Mouse (Mus musculus): ENCODE results near the gene Npr2. TPM values are rescaled to one million over a fixed set of nuclear protein-coding genes. Genes with fewer than 3 reads are reported as not detected.

Npr2 gene
- total and polyA plus RNA-seq, 3 experiments, result 0.04 to 6.3 (median 0.44) TPM

DNA sequence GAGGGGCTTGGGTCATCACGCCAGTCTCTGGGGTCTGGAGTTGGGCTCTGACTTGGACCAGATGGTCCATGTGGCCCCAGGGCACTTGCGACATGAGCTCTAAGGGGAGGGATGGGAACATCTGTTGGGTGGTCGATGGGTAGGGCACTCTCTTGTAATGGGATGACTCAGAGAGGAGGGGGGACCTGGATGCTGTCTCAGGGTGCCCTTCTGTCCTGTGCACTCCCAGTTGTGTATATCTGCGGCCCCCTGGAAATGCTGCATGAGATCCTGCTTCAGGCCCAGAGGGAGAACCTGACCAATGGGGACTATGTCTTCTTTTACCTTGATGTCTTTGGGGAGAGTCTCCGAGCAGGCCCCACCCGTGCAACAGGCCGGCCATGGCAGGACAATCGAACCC lies 1.6 kb downstream of the Npr2 start:
- Histone ChIP-seq H3K9me3 (replicated peaks) (no peaks in the 10 kb centered on the region), H3K27me3 (ENCODE audit: insufficient read depth, low read length) (peaks cover 55% of the 10 kb centered on the region), H3K4me3 (ENCODE audit: low read depth, low read length) (no peak overlapping the region), H3K36me3 (replicated peaks) (no peaks in the 10 kb centered on the region), H3K4me1 (ENCODE audit: insufficient read depth, low read depth, low read length) (peaks cover 26% of the 10 kb centered on the region)
- DNase-seq (ENCODE audit: low spot score) (no peak), ATAC-seq (ENCODE audit: extremely low read depth, insufficient number of reproducible peaks, low FRiP score, poor library complexity, severe bottlenecking) (no peak)
- TF ChIP-seq GATA2 (IDR thresholded peaks at IDR 0.05; ENCODE audit: borderline replicate concordance, low read depth, low read length) (no peak), TAL1 (conservative IDR thresholded peaks at IDR 0.05; ENCODE audit: low read depth, low read length) (no peak), GATA1 (IDR thresholded peaks at IDR 0.05; ENCODE audit: borderline replicate concordance, low read length) (no peak), POLR2AphosphoS5 (IDR thresholded peaks at IDR 0.05; ENCODE audit: insufficient replicate concordance, low read depth, low read length) (no peak), CTCF (IDR thresholded peaks at IDR 0.05; ENCODE audit: low read depth, low read length) (no peak)

DNA sequence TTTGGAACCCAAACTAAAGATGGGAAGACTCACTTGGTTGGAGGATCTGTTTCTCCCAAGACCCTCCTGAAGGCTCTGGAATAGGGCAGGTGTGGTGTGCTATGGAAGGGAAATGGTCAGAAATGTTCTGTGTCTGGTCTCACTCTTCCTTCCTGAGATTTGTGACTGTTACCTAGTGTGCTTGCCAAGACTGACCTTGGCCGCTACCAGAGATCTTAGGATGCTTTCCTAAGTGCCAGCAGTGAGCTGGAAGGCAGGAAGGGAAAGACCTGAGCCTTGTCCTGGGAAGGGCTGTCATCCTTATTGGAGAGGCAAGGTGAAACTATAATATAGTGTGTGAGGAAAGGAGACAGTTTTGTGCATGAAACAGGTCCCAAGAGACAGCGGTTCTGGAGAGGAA lies 2.0 kb downstream of the Npr2 start:
- ATAC-seq (ENCODE audit: extremely low read depth, insufficient number of reproducible peaks, low FRiP score, poor library complexity, severe bottlenecking), result no peak
- peaks cover 55% of the 10 kb centered on the region for H3K27me3 ChIP-seq (ENCODE audit: insufficient read depth, low read length)
- TF ChIP-seq GATA2 (IDR thresholded peaks at IDR 0.05; ENCODE audit: borderline replicate concordance, low read depth, low read length) (no peak), CTCF (IDR thresholded peaks at IDR 0.05; ENCODE audit: low read depth, low read length) (no peak), GATA1 (IDR thresholded peaks at IDR 0.05; ENCODE audit: borderline replicate concordance, low read length) (no peak), POLR2AphosphoS5 (IDR thresholded peaks at IDR 0.05; ENCODE audit: insufficient replicate concordance, low read depth, low read length) (no peak), TAL1 (conservative IDR thresholded peaks at IDR 0.05; ENCODE audit: low read depth, low read length) (no peak)

DNA sequence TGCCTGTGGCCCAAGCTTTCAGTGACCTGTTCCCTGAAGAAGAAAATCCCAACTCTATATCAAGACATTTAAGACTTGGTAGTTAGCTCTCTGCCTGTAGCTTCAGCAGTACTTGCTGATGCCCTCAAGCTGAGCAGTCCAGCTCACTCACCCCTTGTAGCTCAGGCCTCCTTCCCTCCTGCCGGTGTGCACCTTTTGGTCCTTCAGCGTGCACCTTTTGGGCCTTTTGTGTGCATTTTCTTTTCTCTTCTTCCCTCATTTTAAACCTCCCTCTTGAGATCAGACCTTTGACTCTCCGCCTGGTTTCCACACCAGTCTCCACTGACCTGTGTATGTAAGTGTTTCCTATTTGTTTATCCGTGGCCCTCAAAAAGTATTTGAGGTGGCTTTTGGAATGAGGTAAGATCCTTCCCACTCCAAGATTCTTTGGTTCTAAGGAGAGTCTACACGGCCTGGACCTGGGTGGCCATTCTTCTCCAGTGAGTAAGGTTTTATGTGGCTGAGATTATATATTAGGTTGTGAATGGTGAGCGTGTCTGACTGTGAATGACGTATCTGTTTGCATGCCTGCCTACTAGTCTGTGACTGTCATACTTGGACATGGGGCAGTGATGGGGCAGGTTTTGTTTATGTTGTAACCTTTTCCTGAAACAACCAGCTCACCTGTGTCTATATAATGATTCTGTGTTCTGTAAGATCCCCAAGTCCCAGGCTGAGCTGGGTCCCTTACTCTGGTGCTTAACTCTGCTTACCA lies 3.1 kb downstream of the Npr2 start:
- no peak for DNase-seq (ENCODE audit: low spot score)
- peaks cover 55% of the 10 kb centered on the region for H3K27me3 ChIP-seq (ENCODE audit: insufficient read depth, low read length)
- no peak for ATAC-seq (ENCODE audit: extremely low read depth, insufficient number of reproducible peaks, low FRiP score, poor library complexity, severe bottlenecking)

More for the DNA sequence above, 2.0 kb downstream of the Npr2 start:
- no peak for DNase-seq (ENCODE audit: low spot score)
- Histone ChIP-seq H3K4me3 (ENCODE audit: low read depth, low read length) (no peak overlapping the region), H3K9me3 (replicated peaks) (no peaks in the 10 kb centered on the region), H3K4me1 (ENCODE audit: insufficient read depth, low read depth, low read length) (peaks cover 26% of the 10 kb centered on the region), H3K36me3 (replicated peaks) (no peaks in the 10 kb centered on the region)

DNA sequence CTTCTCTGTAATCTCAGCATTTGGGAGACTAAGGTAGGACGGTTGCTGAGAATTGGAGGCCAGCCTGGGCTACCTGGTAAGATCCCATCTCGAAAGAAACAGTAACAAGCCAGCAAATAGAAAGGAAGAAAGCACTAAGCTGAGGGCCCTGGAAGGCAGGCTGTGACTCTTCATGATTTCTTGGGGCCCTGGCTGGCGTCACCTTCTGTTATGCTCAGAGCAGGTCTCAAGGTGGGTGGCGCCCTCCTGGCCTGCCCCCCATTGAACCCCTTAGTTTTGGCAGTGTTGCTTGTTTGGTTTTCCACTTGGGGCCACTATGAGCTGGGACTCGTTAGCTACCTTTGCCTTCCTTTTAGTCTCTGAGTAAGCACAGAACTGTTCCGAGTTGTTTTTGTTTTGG lies 5.0 kb downstream of the Npr2 start:
- no peak for TF ChIP-seq GATA2 (IDR thresholded peaks at IDR 0.05; ENCODE audit: borderline replicate concordance, low read depth, low read length)
- TF ChIP-seq TAL1 (conservative IDR thresholded peaks at IDR 0.05; ENCODE audit: low read depth, low read length), result no peak
- no peak for TF ChIP-seq CTCF (IDR thresholded peaks at IDR 0.05; ENCODE audit: low read depth, low read length)
- TF ChIP-seq GATA1 (IDR thresholded peaks at IDR 0.05; ENCODE audit: borderline replicate concordance, low read length), result no peak
- no peak for TF ChIP-seq POLR2AphosphoS5 (IDR thresholded peaks at IDR 0.05; ENCODE audit: insufficient replicate concordance, low read depth, low read length)
- no peaks in the 10 kb centered on the region for H3K9me3 ChIP-seq (replicated peaks)
- ATAC-seq (ENCODE audit: extremely low read depth, insufficient number of reproducible peaks, low FRiP score, poor library complexity, severe bottlenecking), result no peak
- H3K36me3 ChIP-seq (replicated peaks), result no peaks in the 10 kb centered on the region
- DNase-seq (ENCODE audit: low spot score), result no peak
- no peak overlapping the region for H3K4me3 ChIP-seq (ENCODE audit: low read depth, low read length)
- peaks cover 53% of the 10 kb centered on the region for H3K27me3 ChIP-seq (ENCODE audit: insufficient read depth, low read length)
- H3K4me1 ChIP-seq (ENCODE audit: insufficient read depth, low read depth, low read length), result peaks cover 6% of the 10 kb centered on the region

More for the DNA sequence above, 3.1 kb downstream of the Npr2 start:
- no peak overlapping the region for H3K4me3 ChIP-seq (ENCODE audit: low read depth, low read length)
- H3K4me1 ChIP-seq (ENCODE audit: insufficient read depth, low read depth, low read length), result peaks cover 23% of the 10 kb centered on the region
- TF ChIP-seq POLR2AphosphoS5 (IDR thresholded peaks at IDR 0.05; ENCODE audit: insufficient replicate concordance, low read depth, low read length) (no peak), GATA2 (IDR thresholded peaks at IDR 0.05; ENCODE audit: borderline replicate concordance, low read depth, low read length) (no peak), TAL1 (conservative IDR thresholded peaks at IDR 0.05; ENCODE audit: low read depth, low read length) (no peak), CTCF (IDR thresholded peaks at IDR 0.05; ENCODE audit: low read depth, low read length) (no peak), GATA1 (IDR thresholded peaks at IDR 0.05; ENCODE audit: borderline replicate concordance, low read length) (no peak)
- H3K9me3 ChIP-seq (replicated peaks), result no peaks in the 10 kb centered on the region
- H3K36me3 ChIP-seq (replicated peaks), result no peaks in the 10 kb centered on the region

DNA sequence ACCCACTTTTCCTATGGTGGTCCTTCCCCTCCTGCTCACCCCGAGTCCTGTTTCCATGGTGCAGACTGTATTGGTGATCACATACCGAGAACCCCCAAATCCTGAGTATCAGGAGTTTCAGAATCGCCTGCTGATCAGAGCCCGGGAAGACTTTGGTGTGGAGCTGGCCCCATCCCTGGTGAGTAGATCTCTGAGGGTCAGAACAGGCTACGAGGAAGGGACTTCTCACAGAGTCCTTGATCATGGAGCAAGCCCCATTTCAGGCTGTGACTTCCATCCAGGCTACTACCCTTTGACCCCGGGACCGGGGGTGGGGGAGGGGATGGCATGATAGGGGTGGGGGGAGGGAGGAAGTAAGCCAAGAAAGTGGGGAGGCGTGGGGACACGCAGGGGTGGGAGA lies 8.3 kb downstream of the Npr2 start:
- Histone ChIP-seq H3K27me3 (ENCODE audit: insufficient read depth, low read length) (peaks cover 34% of the 10 kb centered on the region), H3K36me3 (replicated peaks) (no peaks in the 10 kb centered on the region), H3K9me3 (replicated peaks) (no peaks in the 10 kb centered on the region), H3K4me3 (ENCODE audit: low read depth, low read length) (no peak overlapping the region), H3K4me1 (ENCODE audit: insufficient read depth, low read depth, low read length) (peaks cover 6% of the 10 kb centered on the region)
- ATAC-seq (ENCODE audit: extremely low read depth, insufficient number of reproducible peaks, low FRiP score, poor library complexity, severe bottlenecking), result no peak
- no peak for DNase-seq (ENCODE audit: low spot score)
- TF ChIP-seq GATA1 (IDR thresholded peaks at IDR 0.05; ENCODE audit: borderline replicate concordance, low read length) (no peak), POLR2AphosphoS5 (IDR thresholded peaks at IDR 0.05; ENCODE audit: insufficient replicate concordance, low read depth, low read length) (no peak), GATA2 (IDR thresholded peaks at IDR 0.05; ENCODE audit: borderline replicate concordance, low read depth, low read length) (no peak), TAL1 (conservative IDR thresholded peaks at IDR 0.05; ENCODE audit: low read depth, low read length) (no peak), CTCF (IDR thresholded peaks at IDR 0.05; ENCODE audit: low read depth, low read length) (no peak)

DNA sequence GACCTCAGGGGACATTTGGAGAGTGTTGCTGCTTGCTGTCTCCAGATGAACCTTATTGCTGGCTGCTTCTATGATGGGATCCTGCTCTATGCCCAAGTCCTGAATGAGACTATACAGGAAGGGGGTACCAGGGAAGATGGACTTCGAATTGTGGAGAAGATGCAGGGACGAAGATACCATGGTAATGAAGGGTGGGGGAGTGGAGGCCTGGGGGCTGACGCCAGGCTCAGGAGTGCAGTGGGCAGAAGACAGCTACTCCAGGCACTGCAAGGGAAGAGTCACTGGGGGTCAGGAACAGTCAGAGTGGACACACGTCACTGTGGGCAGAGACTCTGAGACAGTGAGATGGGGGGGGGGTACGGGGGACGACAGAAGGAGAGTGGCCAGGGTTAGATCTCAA lies 8.8 kb downstream of the Npr2 start:
- TF ChIP-seq TAL1 (conservative IDR thresholded peaks at IDR 0.05; ENCODE audit: low read depth, low read length) (no peak), CTCF (IDR thresholded peaks at IDR 0.05; ENCODE audit: low read depth, low read length) (no peak), POLR2AphosphoS5 (IDR thresholded peaks at IDR 0.05; ENCODE audit: insufficient replicate concordance, low read depth, low read length) (no peak), GATA1 (IDR thresholded peaks at IDR 0.05; ENCODE audit: borderline replicate concordance, low read length) (no peak)
- Histone ChIP-seq H3K27me3 (ENCODE audit: insufficient read depth, low read length) (peaks cover 30% of the 10 kb centered on the region), H3K4me3 (ENCODE audit: low read depth, low read length) (no peak overlapping the region), H3K9me3 (replicated peaks) (no peaks in the 10 kb centered on the region), H3K4me1 (ENCODE audit: insufficient read depth, low read depth, low read length) (peaks cover 6% of the 10 kb centered on the region), H3K36me3 (replicated peaks) (no peaks in the 10 kb centered on the region)
- ATAC-seq (ENCODE audit: extremely low read depth, insufficient number of reproducible peaks, low FRiP score, poor library complexity, severe bottlenecking) (no peak), DNase-seq (ENCODE audit: low spot score) (no peak)
